Mouse (Mus musculus) 3134 (cell line): ENCODE results near the gene Nrde2.

Experiments used
- DNase-seq: peaks from one replicate; pipeline ENCODE4 v3.0.0-alpha.2; 2011; ENCODE audit warnings: low spot score; ENCODE audit not compliant: insufficient read length; ENCODE audit errors: extremely low read depth

Gene Nrde2

DNA sequence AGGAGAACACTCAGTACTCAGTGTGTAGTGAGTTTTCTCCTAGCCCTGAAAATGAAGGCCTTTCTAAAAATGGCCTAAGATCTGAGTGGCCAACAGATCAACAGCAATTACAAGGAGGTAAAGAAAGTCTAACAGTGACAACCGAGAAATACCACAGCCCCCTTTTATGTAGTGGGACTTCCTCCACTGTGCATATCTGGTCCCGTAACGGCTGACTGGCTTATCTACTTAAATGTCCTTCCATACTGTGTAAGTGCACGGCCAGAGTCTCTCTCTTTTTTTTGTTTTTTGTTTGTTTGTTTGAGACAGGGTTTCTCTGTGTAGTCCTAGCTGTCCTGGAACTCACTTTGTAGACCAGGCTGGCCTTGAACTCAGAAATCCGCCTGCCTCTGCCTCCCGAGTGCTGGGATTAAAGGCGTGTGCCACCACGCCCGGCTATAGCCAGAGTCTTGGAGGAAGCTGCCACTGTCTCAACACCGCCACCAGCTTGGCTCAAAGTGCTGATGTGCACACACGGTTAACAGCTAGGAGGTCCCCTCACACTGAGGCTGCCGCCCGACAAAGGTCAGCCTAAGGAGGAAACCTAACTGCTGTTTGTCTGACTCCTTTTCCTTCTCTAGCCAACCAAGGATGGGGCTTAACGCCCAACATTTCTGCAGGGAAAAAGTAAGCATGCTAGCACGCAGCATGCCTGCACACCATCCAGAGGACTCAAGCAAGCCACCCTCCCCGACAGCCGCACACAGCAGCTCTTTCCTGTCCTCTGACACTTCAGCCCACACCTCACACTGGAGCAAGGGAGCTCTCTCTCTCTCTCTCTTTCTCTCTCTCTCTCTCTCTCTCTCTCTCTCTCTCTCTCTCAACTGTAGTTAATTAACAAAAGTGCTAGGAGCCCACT lies 32.2 kb downstream of the Nrde2 start:
- no peak for DNase-seq

DNA sequence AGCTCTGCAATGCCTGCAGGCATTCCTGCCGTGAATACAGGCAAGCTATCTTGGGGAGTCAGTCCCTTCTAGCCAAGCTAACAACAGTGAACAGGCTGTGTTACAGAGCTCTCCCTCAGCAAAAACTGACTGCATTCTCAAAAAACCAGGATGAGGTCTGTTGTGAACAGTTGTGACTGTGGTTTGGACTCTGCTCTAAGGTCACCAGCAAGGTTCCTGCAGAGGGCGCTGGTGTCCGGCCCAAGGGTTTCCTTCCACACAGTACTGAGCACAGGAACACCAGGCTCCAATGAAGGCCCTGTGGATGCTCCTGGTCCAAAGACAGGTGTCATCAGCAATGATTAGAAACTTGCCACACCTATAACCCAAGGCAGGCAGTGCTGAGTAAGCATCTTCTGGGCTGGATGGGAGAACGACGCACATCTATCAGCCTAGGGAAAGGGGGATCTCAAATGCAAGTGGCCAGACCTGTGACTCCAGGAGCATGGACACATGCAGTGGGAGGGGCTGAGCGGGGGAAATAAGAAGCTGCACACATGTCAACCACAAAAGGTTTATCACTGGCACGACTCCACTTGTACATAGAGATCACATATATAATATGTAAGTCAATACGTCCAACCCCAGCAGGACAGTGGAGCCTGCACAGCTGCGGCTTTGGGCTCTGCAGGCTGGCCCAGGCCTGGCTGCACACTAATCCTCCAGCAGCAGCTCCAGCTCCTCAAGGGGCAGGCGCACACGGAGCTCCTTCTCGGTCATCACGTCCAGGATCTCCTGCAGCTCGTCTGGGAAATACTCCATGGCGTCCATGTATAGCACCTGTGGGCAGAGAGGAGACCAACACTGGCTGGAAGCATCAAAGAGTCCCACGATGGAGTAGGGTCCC lies 34.3 kb downstream of the Nrde2 start:
- DNase-seq = no peak

DNA sequence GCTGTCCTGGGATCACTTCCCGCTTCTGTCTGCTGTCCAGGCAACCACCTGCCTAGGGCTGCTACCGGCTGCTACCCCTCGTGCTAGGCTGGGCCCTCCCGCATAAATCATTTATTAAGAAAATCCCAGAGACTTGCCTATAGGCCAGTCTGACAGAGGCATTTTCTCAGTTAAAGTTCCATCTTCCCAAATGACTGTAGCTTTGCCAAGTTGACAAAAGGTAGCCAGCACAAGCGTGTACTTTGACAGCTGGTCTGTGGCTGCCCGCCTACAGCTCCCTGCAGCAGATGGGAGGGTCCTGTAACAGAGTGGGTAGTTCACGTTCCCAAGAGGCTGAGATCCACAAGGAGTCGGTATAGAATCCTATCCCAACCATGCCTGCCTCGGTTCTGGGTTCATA lies 36.0 kb downstream of the Nrde2 start:
- DNase-seq = no peak

DNA sequence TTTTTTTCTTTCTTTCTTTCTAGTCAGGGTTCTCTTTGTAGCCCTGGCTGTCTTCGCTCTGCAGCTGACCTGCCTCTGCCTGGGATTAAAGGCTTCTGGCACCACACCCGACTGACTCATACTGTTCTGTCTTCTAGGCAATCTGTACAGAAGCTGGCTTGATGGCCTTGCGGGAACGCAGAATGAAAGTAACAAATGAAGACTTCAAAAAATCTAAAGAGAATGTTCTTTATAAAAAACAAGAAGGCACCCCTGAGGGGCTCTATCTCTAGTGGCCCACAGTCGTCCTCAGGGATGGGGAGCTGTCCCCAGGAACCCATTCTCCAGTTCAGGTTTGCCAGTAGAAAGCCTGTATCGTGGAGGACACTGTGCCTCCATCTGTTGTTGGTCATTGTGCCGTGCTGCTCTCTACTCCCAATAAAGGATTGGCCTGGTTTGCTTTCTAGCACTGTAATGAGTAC lies 36.5 kb downstream of the Nrde2 start:
- no peak for DNase-seq

DNA sequence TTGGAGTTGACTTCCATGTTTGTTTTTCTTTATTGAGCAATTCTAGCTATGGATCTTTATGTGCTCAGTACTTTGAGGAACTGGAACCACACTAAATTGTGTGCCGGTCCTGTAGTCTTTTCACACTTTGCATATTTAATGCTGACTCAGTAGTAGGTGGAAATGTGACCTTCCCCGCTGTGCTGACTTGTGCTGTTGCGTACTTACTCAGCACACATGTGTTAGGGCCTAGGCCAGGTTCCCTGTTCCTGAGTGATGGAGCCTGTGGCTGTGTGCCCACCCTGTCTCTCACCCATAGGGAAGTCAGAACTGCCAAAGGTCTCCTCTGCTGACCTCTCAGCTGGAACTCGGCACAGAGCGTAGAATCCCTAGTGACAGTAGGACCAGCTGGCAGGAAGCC lies 43.5 kb downstream of the Nrde2 start:
- DNase-seq = no peak

DNA sequence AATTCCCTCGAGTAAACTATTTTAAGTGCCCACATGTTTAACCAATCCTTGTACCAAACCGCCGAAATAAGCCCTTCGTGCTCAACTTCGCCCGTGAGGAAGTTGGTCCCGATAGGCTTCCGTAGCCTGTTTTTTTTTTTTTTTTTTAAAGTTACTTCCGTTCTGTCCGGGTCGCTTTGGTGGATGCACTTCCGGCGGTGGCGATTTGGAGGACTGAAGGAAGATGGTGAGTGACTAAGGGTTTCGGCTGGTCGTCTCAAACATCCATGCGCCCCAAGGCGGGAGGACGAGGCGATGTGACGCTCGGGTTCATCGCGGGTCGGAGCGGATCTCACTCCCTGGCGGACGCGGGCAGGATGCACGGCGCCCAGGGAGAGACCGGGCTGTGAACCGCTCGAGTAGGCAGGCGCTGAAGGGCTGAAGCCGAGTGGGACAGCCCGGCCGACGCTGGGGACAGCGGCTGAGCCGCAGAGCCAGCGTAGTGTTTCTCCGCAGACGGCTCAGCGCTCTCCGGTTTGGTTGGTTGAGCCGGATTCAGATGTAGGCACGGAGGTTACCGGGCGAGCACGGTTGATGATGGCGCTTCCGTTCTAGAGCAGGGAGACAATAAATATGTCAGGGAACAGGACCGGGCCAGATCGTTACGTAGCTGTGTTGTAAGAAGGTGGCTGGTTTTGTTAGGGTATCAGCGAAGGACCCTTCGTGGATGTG lies 49.3 kb downstream of the Nrde2 start, which contains the start of gene Psmc1:
TSS of gene Psmc1 (plus strand) at position 169 of the 711 bp plus-strand sequence.
- DNase-seq = peak; percentile 85

DNA sequence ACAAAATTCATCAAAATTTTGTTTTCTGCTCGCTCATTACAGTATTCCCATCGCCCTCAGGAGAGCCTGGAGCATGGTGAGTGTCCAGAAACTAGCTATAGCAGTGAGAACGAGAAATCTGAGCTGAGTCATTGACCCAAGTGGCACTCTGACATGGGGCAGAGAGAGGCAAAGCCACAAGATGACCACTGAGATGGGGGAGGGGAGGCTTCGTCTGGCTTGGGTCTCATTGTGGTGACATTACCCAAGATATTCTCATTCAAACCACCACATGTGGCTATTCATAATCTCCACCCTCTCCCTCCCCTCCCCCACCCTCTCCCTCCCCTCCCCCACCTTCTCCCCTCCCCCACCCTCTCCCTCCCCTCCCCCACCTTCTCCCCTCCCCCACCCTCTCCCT lies 52.0 kb downstream of the Nrde2 start:
- peak; percentile 38 for DNase-seq

DNA sequence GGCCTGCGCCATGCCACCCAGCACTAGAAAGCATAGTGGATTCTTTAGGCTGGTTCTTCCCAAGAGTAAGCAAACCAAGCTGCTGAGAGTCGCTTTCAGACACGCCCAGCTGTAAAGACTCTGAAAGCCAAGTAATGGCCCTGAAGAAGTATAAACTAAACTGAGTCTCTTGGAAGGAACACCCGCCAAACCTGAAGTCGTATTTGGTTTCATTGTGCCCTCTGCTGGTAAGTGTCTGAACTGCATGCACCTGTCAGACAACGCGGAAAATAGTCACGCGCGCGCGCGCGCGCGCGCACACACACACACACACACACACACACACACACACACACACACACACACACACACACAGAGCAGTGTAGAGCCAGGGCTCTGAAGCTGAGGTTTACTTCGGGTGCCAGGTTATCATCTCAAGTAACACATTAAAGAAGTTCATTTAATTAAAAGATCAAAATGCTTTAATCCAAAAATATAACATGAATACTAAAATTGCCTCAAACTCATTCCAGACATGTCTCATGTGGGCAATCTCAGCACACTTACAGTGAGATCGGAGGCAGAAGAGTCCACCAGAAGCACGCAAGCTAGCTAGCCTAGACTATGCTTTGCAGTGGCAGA lies 53.1 kb downstream of the Nrde2 start:
- peak; percentile 73 for DNase-seq

DNA sequence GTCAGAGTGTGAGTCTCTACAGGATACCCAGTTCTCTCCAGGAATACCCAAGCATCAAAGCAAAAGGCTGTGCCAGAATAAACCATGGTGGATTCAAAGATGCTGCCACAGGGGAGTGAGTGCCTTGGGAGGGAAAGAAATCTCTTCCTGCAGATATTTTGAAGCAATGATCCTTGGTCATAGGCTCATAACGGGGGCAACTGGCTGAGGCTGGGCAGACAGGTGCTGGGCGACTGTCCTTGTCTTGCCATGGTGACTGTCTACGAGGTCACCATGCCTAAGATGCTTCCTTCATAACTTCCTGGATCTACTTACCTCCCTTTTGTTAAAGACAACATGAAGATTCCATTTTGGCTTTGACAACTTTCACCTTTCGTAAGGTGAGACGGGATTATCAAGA lies 54.9 kb downstream of the Nrde2 start:
- no peak for DNase-seq

DNA sequence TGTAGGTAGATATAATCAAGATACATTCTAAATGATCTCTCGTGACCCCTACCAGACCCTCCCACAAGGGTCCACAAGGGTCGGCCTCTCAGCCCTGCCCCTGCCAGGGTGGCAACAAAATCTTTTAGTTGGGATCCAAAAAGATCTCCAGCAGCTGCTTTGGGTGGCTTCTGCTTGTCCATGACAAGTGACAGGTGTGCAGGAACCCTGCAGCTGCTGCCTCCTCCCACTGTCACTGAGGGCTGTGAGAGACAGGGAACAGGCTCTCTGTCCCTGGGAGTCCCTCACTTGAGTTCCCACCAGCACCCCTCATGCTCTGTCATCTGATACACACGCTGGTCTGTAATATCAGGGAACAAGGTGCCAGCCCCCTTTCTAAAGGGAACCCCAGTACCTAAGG lies 57.8 kb downstream of the Nrde2 start:
- DNase-seq = no peak

DNA sequence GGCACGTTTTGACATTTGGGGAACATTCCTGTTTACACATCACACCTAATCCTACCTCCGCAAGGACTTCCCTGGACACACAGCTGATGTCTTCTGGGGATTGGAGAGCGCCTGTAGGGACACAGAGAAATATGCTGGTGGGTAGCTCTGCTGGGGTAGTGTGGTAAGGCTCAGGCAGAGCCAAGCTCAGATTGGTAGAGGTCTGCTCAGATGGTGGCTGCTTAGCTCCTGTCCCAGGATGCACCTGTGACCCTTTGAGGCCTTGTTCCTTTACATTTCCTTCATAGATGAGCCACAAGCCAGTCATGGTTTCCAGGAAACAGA lies 58.8 kb downstream of the Nrde2 start:
- DNase-seq = no peak

DNA sequence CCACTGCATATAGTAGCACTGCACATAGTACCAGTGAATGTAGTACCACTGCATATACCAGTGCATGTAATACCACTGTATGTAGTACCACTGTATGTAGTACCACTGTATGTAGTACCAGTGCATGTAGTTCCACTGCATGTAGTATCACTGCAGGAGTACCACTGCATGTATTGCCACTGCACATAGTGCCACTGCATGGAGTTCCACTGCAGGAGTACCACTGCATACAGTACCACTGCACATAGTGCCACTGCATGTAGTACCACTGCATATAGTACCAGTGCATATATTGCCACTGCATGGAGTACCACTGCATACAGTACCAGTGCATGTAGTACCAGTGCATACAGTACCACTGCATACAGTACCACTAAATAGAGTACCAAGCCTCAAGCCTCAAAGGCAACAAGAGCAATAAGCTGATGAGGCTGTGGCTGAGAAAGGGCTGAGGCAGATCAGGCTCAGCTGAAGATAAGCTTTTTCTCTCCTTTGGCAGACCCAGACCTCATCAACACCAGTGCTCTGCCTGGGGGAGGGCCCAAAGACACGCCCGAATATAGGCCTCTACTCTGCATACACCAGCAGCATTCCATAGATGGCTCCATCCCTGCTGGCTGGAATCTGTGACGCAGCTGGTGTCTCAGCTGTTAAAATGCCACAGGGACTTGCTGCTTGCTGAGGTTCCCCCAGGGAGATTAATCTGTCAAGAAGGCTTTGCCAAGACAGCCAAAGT lies 59.3 kb downstream of the Nrde2 start:
- DNase-seq = no peak

DNA sequence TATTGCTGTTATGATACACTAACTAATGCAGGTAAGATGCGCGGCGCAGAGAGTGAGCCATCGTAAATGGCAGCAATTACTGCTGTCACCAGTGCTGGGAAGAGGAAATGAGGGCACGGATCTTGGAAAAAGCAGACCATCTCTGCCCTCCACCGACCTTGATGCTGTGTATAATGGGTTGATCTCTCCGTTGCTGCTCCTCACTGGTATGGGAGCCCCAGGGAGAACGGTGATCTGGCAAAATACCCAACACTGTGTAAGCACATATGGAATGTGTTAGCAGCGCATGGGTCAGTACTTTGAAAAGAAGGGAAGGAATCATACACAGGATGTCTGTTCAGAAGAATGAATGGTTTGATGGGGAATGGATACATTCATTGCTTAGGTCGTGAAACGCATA lies 66.4 kb downstream of the Nrde2 start:
- DNase-seq = no peak

DNA sequence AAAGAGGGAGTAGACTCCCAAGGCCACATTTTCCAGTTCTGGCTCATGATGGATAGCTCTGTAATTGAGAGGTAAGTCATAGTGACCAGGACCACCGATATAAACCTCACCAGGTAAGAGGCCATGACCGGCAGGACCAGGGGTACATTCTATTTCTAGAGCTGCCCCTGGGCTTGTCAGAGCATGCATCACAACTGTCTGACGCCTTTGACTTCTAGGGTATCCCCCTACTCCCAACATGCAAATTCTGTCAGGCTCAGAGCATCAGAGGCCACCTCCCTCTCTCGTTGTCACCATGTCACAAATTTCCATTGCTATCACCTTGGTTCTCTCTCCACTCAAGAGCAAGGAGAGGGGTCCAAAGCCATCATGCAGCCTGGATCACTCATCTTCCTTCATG lies 68.7 kb downstream of the Nrde2 start:
- DNase-seq = no peak

DNA sequence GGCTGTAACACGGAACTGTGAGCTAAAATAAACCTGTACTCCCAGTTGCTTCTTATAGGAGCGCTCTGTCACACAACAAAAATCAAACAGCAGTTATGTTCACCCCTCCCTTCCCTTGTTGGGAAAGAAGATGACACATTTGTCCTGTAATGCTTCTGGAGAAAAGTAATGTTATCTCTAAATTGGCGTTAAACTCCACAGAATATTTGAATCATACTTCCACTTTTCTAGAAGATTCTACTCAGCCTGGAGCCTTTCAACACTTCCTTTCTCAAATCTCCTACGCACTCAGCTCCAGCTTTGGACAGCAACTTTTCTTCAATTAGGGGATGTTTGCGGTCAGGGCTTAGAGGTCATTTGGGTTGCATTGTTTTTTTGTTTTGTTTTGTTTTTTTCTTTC lies 70.2 kb downstream of the Nrde2 start:
- DNase-seq = no peak

DNA sequence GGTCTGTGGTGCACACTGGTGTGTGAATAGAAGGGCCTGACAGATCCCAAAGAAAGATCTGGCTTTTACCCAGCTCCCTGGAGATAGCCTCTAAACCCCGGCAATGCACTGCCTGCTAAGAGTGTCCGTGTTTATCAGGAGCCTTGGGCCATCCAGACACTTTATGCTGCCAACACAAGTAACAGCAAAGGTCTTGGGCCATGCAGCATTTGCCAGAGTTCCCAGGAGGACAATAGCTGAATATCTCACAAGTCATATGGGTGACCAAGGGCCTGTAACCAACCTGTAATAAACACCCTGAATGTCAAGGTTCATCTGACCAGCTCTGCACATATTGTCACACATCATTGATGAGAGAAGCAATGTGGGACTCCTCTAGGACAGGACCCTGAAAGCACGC lies 71.4 kb downstream of the Nrde2 start:
- DNase-seq = no peak

DNA sequence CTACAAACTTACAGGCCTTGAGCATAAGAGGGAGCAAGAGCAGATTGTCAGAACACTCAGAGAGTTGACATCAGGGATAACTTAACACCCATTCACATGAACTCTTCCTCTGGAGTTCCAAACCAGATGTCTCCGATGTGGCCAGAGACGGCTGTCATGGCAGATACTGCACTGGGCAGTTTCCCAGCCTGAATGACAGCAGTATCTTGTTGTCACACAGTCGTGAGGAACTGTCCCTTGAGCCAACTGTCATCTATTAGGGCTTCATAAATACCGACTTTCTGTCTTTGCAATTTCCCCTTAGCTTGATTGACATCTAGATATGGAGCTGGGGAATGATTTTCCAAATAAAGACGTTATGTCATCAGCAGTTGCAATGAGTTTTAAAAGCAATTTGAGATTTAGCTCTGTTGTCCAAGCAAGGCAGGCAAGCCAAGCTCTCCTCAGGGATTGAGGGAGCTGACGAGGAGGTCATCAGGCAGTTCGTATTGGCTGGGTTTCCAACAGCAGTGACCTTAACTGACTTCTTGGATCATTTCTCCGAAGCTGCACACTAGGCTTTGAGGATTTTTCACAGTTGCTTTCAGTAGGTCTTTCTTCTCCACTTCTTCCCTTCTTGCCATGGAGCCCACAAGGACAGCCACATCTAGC lies 79.7 kb downstream of the Nrde2 start:
- no peak for DNase-seq

DNA sequence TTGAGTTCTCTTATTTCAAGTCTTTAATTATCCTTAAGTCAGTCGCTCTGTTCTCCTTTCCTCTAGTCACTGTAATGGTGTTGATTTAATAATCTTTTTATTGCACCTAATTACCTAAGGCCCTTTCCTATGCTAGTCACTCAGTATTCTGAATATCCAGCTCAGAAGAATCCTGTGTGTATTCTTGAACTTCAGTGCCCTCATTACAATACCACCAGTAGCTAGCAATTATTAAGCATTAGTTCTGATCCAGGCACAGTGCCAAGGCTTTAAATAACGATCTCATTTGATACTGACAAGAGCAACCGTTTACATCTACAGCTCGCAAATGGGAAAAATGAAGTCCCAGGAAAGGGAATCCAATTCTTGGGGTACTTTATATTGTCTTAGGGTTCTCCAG lies 83.7 kb downstream of the Nrde2 start:
- no peak for DNase-seq
